Mouse (Mus musculus) heart, adult 2 months (tissue): ENCODE measurements around the gene Nhlrc1. TPM values are rescaled to one million over a fixed set of nuclear protein-coding genes. Genes with fewer than 3 reads are reported as not detected.

Experiments
- DNase-seq, 2 experiments: peaks; one replicate each; pipeline ENCODE4 v3.0.0; 2021
- H3K27ac ChIP-seq: fragments of 200-600 bp; 2 replicates; pipeline ENCODE4 v1.8.1; 2022
- H3K27me3 ChIP-seq: fragments of 200-500 bp; 2 replicates; pipeline ENCODE4 v1.6.1; 2012; ENCODE audit warnings: mild to moderate bottlenecking, low read length, inconsistent platforms, mixed read lengths; ENCODE audit not compliant: control insufficient read depth, insufficient read depth
- H3K36me3 ChIP-seq: fragments of 200-500 bp; 2 replicates; pipeline ENCODE4 v1.6.1; 2012; ENCODE audit warnings: low read length, inconsistent platforms; ENCODE audit not compliant: control insufficient read depth, insufficient read depth
- H3K4me1 ChIP-seq: fragments of 200-500 bp; 2 replicates; pipeline ENCODE4 v1.6.1; 2011; ENCODE audit warnings: low read length; ENCODE audit not compliant: control insufficient read depth, insufficient read depth
- H3K4me3 ChIP-seq: fragments of 200-600 bp; 2 replicates; pipeline ENCODE4 v1.8.1; 2022
- H3K79me2 ChIP-seq: fragments of 200-500 bp; replicated peaks from 2 replicates; pipeline ENCODE4 v1.6.1; 2012; ENCODE audit warnings: mild to moderate bottlenecking, inconsistent platforms, low read length, moderate library complexity, mixed read lengths; ENCODE audit not compliant: control insufficient read depth, insufficient read depth
- H3K9ac ChIP-seq: fragments of 200-500 bp; 2 replicates; pipeline ENCODE4 v1.6.1; 2012; ENCODE audit warnings: low read depth, mild to moderate bottlenecking, control low read depth, inconsistent platforms, low read length, mixed read lengths
- CTCF ChIP-seq: fragments of 200-600 bp; IDR thresholded peaks from 2 replicates; pipeline ENCODE4 v1.8.1; 2022; ENCODE audit warnings: antibody characterized with exemption, mild to moderate bottlenecking, moderate library complexity
- EP300 ChIP-seq: fragments of 200-500 bp; IDR thresholded peaks from 2 replicates; pipeline ENCODE4 v1.6.1; 2011; ENCODE audit warnings: low read depth, low read length, control low read depth; ENCODE audit not compliant: insufficient read depth
- POLR2A ChIP-seq: fragments of 200-500 bp; IDR thresholded peaks from 2 replicates; pipeline ENCODE4 v1.6.1; 2011; ENCODE audit warnings: mild to moderate bottlenecking, low read depth, low read length, control low read depth; ENCODE audit not compliant: insufficient read depth
- WGBS: fragments of 180-500 bp; shearing (Covaris S2); methylation state at CpG from one replicate; pipeline ENCODE4 v1.1.7; 2018; 5-methylcytosine and 5-hydroxymethylcytosine counted together
- intact Hi-C: fragments of 180-260 bp; cut with DNase I; formaldehyde crosslinking; loops from one replicate; pipeline ENCODE4 v1.15.1; 2025
- polyA plus RNA-seq: library from polyadenylated mRNA; depleted of rRNA; stranded (reverse); fragments of >200 nt; gene quantifications from 2 replicates; pipeline ENCODE4 v1.2.3, GENCODE M21; 2012
- total RNA-seq, 2 experiments: library from RNA; stranded (reverse); gene quantifications; 2 replicates each; pipeline ENCODE4 v1.2.3; 2021

Nhlrc1 gene
- total and polyA plus RNA-seq, 3 experiments = 6.1 to 6.8 (median 6.6) TPM

- H3K4me3 ChIP-seq = no peak overlapping the region
- no peak for TF ChIP-seq EP300
- 0 out of 2 replicates have a peak, but pooled peaks have one; percentile 4 for TF ChIP-seq CTCF
- intact Hi-C loops = no loop called here
- no peaks in the 10 kb centered on the region for H3K36me3 ChIP-seq
- DNase-seq = no peak
- WGBS = 86% methylated on average over 7 of the region's 7 CpGs
- no peak overlapping the region for H3K9ac ChIP-seq
- H3K79me2 ChIP-seq = no peaks in the 10 kb centered on the region
- no peak overlapping the region for H3K27ac ChIP-seq
- no peaks in the 10 kb centered on the region for H3K27me3 ChIP-seq
- H3K4me1 ChIP-seq = no peaks in the 10 kb centered on the region
These were observed 5.1 kb upstream of the Nhlrc1 start for GRCm38 (mm10) chr13:47019774-47020173.

- intact Hi-C loops = no loop called here
- no peaks in the 10 kb centered on the region for H3K27me3 ChIP-seq
- 31% methylated on average over 5 of the region's 5 CpGs for WGBS
- no peaks in the 10 kb centered on the region for H3K4me1 ChIP-seq
- TF ChIP-seq EP300 (peak; percentile 94), POLR2A (no peak), CTCF (peak; percentile 94)
- no peak overlapping the region for H3K9ac ChIP-seq
- H3K4me3 ChIP-seq = no peak overlapping the region
- no peaks in the 10 kb centered on the region for H3K79me2 ChIP-seq
- no peaks in the 10 kb centered on the region for H3K36me3 ChIP-seq
- H3K27ac ChIP-seq = no peak overlapping the region
- DNase-seq = peak; percentile 55 to 60
These were observed 2.6 kb upstream of the Nhlrc1 start for GRCm38 (mm10) chr13:47017259-47017658.

GRCm38 (mm10) chr13:47015195-47015501, 498 bp upstream of the Nhlrc1 start:
- Histone ChIP-seq H3K4me3 (peak overlapping the region; percentile 94), H3K27ac (peak overlapping the region; percentile 13; the same call in 1 of the 2 replicates), H3K9ac (no peak overlapping the region), H3K36me3 (no peaks in the 10 kb centered on the region), H3K4me1 (no peaks in the 10 kb centered on the region), H3K27me3 (no peaks in the 10 kb centered on the region; the same call in 1 of the 2 replicates), H3K79me2 (no peaks in the 10 kb centered on the region)
- WGBS = 69% methylated on average over 5 of the region's 5 CpGs
- no peak for TF ChIP-seq POLR2A
- no peak for TF ChIP-seq EP300
- no peak for TF ChIP-seq CTCF
- intact Hi-C loops = loop anchor here (2.0 kb wide), 1 partner anchor 84 kb away; no protein-coding TSS in a partner anchor
- DNase-seq = peak in 1 of 2 experiments; percentile 6

- no peaks in the 10 kb centered on the region for H3K79me2 ChIP-seq
- no peak for TF ChIP-seq EP300
- no peak overlapping the region for H3K4me3 ChIP-seq
- H3K27me3 ChIP-seq = no peaks in the 10 kb centered on the region; the same call in 1 of the 2 replicates
- H3K9ac ChIP-seq = no peak overlapping the region
- H3K36me3 ChIP-seq = no peaks in the 10 kb centered on the region
- H3K27ac ChIP-seq = no peak overlapping the region
- no peaks in the 10 kb centered on the region for H3K4me1 ChIP-seq
- intact Hi-C loops = loop anchor here (1.0 to 5.0 kb wide), 4 partner anchors 41 to 203 kb away; no protein-coding TSS in a partner anchor
- DNase-seq = peak in 1 of 2 experiments; percentile 21
- WGBS = 78% methylated on average over 10 of the region's 10 CpGs
These were observed 910 bp downstream of the Nhlrc1 start for GRCm38 (mm10) chr13:47013740-47014139.

GRCm38 (mm10) chr13:47001590-47001989, 13.1 kb downstream of the Nhlrc1 start:
- intact Hi-C loops = no loop called here
- Histone ChIP-seq H3K79me2 (no peaks in the 10 kb centered on the region), H3K27me3 (no peaks in the 10 kb centered on the region), H3K9ac (no peak overlapping the region), H3K36me3 (no peaks in the 10 kb centered on the region), H3K4me3 (no peak overlapping the region), H3K27ac (no peak overlapping the region), H3K4me1 (peaks cover 1% of the 10 kb centered on the region; the same call in 1 of the 2 replicates)
- no peak for DNase-seq
- TF ChIP-seq CTCF (peak; percentile 45), EP300 (no peak), POLR2A (no peak)
- WGBS = 76% methylated on average over 4 of the region's 4 CpGs

- 28% methylated on average over 5 of the region's 5 CpGs for WGBS
- no peak for DNase-seq
- TF ChIP-seq CTCF (no peak), POLR2A (no peak), EP300 (no peak)
- intact Hi-C loops = no loop called here
- H3K27ac ChIP-seq = no peak overlapping the region
- H3K4me3 ChIP-seq = no peak overlapping the region
- H3K9ac ChIP-seq = no peak overlapping the region
- H3K4me1 ChIP-seq = peaks cover 1% of the 10 kb centered on the region; the same call in 1 of the 2 replicates
- H3K79me2 ChIP-seq = no peaks in the 10 kb centered on the region
- H3K27me3 ChIP-seq = no peaks in the 10 kb centered on the region
- H3K36me3 ChIP-seq = no peaks in the 10 kb centered on the region
These were observed 15.2 kb downstream of the Nhlrc1 start for GRCm38 (mm10) chr13:46999498-46999897.
